In the genomic region with DNA sequence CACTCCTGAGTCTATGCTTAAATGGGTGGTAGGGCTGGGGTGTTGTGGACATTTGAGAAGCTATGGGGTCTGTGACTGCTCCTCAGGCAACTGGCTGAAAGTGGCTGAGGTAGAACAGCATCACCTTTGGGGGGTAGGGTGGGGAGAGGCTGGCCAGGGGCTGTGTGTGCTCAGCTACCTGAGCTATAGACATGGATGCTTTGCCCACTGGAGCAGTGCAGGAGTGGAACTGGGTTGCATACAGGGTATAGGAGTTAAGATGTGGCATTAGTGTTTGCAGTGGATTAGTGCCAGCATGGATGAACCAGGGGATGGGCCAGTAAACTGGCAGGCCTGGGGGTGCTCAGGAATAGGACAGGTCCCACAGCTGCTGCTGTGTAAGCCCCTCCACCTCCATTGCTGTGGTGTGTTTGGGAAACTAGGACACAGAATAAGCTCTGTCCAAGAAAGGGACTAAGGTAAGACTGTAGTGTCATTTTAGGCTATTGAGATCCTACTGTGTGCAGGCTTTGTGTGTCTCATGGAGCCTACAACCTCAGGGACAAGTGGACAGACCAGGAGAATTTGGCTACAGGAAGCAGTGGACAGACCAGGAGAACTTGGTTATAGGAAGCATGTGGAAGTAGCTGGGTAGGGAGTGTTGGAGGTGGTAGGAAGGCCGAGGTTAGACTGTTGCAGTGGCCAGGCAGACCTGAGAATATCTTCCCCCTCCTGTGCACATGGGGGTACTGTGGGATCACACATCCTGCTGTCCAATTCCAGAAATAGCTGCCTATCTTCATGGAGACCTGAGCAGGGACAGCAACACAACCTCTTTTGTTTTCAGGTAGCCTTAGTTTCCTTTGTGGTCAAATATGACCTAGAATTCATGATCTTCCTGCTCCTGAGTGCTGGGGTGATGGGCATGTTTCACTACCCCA, we compare ENCODE assay signal across 17 mouse cellular contexts. TPM values are rescaled to one million over a fixed set of nuclear protein-coding genes. Genes with fewer than 3 reads are reported as not detected.
DNase-seq lines count a peak whose midpoint lies in the region; ATAC-seq and TF ChIP-seq lines count a peak whose summit lies in the region.
"Had no signal": no experiment of that assay in that cellular context is flagged by ENCODE, and none has a peak within 500 bp of the region (broad histone marks: within the 10 kb centered on the region; RNA-seq: fewer than 3 reads in every experiment).

No protein-coding gene starts in this region.

- no peak for TF ChIP-seq CTCF in forebrain, postnatal 0 days (IDR thresholded peaks at IDR 0.05; ENCODE audit: low read depth)
- TF ChIP-seq CTCF in intestine, postnatal 0 days (IDR thresholded peaks at IDR 0.05; ENCODE audit: low read depth): no peak

- peak overlapping the region; percentile 2; the same call in 1 of the 2 replicates for H3K4me3 ChIP-seq in forebrain, embryonic 15.5 days
- no peak overlapping the region for H3K4me3 ChIP-seq in forebrain, postnatal 0 days (ENCODE audit: low read depth, low read length)
- no peak overlapping the region for H3K4me3 ChIP-seq in intestine, postnatal 0 days (ENCODE audit: low read depth, low read length)
- no peak overlapping the region for H3K4me3 ChIP-seq in intestine, embryonic 15.5 days (replicated peaks)
- no peak overlapping the region for H3K4me3 ChIP-seq in neural tube, embryonic 13.5 days
- no peak overlapping the region for H3K4me3 ChIP-seq in neural tube, embryonic 15.5 days (replicated peaks)
- no peak overlapping the region for H3K4me3 ChIP-seq in myocyte
- H3K4me3 ChIP-seq: embryonic facial prominence, embryonic 13.5 days had no signal

- H3K79me2 ChIP-seq in myocyte (ENCODE audit: control insufficient read depth, insufficient read depth): peaks cover 26% of the 10 kb centered on the region

- peaks cover 19% of the 10 kb centered on the region for H3K4me1 ChIP-seq in forebrain, embryonic 15.5 days
- no peaks in the 10 kb centered on the region for H3K4me1 ChIP-seq in forebrain, postnatal 0 days (ENCODE audit: insufficient read depth)
- H3K4me1 ChIP-seq in intestine, postnatal 0 days (replicated peaks; ENCODE audit: control insufficient read depth, insufficient read depth, low read length): peaks cover 7% of the 10 kb centered on the region; the same call in 1 of the 2 replicates
- peaks cover 35% of the 10 kb centered on the region for H3K4me1 ChIP-seq in intestine, embryonic 15.5 days (replicated peaks)
- H3K4me1 ChIP-seq in neural tube, embryonic 13.5 days (replicated peaks): peaks cover 31% of the 10 kb centered on the region
- peaks cover 39% of the 10 kb centered on the region for H3K4me1 ChIP-seq in neural tube, embryonic 15.5 days

- no peak overlapping the region for H3K9ac ChIP-seq in forebrain, embryonic 15.5 days (replicated peaks)
- H3K9ac ChIP-seq in forebrain, postnatal 0 days: no peak overlapping the region
- peak overlapping the region; percentile 40; the same call in 1 of the 2 replicates for H3K9ac ChIP-seq in intestine, postnatal 0 days (ENCODE audit: low read depth, low read length)
- H3K9ac ChIP-seq in intestine, embryonic 15.5 days: no peak overlapping the region
- 0 out of 2 replicates have a peak overlapping the region, but pooled peaks have one; percentile 5 for H3K9ac ChIP-seq in neural tube, embryonic 13.5 days
- no peak overlapping the region for H3K9ac ChIP-seq in neural tube, embryonic 15.5 days (replicated peaks)
- H3K9ac ChIP-seq: embryonic facial prominence, embryonic 13.5 days had no signal

- peaks cover 22% of the 10 kb centered on the region for H3K36me3 ChIP-seq in forebrain, embryonic 15.5 days
- H3K36me3 ChIP-seq in forebrain, postnatal 0 days (ENCODE audit: insufficient read depth): peaks cover 32% of the 10 kb centered on the region
- H3K36me3 ChIP-seq in intestine, postnatal 0 days (ENCODE audit: control insufficient read depth, insufficient read depth): peaks cover 18% of the 10 kb centered on the region
- peaks cover 10% of the 10 kb centered on the region for H3K36me3 ChIP-seq in intestine, embryonic 15.5 days
- H3K36me3 ChIP-seq in neural tube, embryonic 13.5 days: peaks cover 36% of the 10 kb centered on the region
- H3K36me3 ChIP-seq in neural tube, embryonic 15.5 days: peaks cover 35% of the 10 kb centered on the region
- peaks cover 14% of the 10 kb centered on the region for H3K36me3 ChIP-seq in myocyte (ENCODE audit: control insufficient read depth, insufficient read depth)

- peaks cover 10% of the 10 kb centered on the region for H3K27me3 ChIP-seq in forebrain, embryonic 15.5 days
- no peaks in the 10 kb centered on the region for H3K27me3 ChIP-seq in forebrain, postnatal 0 days (ENCODE audit: insufficient read depth, low read length)
- H3K27me3 ChIP-seq in intestine, postnatal 0 days (replicated peaks; ENCODE audit: control insufficient read depth, insufficient read depth, low read length): peaks cover 13% of the 10 kb centered on the region
- peaks cover 16% of the 10 kb centered on the region for H3K27me3 ChIP-seq in intestine, embryonic 15.5 days (replicated peaks)
- peaks cover 17% of the 10 kb centered on the region for H3K27me3 ChIP-seq in neural tube, embryonic 13.5 days
- H3K27me3 ChIP-seq in neural tube, embryonic 15.5 days (replicated peaks): peaks cover 16% of the 10 kb centered on the region
- H3K27me3 ChIP-seq in myocyte (ENCODE audit: control insufficient read depth, insufficient read depth, insufficient read length): no peaks in the 10 kb centered on the region

- no peak overlapping the region for H3K27ac ChIP-seq in forebrain, embryonic 15.5 days (replicated peaks)
- no peak overlapping the region for H3K27ac ChIP-seq in forebrain, postnatal 0 days (ENCODE audit: low read depth, low read length)
- peak overlapping the region; percentile 1; the same call in 1 of the 2 replicates for H3K27ac ChIP-seq in intestine, postnatal 0 days (ENCODE audit: low read depth, low read length)
- H3K27ac ChIP-seq in intestine, embryonic 15.5 days: no peak overlapping the region
- H3K27ac ChIP-seq in neural tube, embryonic 13.5 days (replicated peaks): no peak overlapping the region
- H3K27ac ChIP-seq in neural tube, embryonic 15.5 days (replicated peaks): no peak overlapping the region

- no peaks in the 10 kb centered on the region for H3K9me3 ChIP-seq in forebrain, embryonic 15.5 days
- no peaks in the 10 kb centered on the region for H3K9me3 ChIP-seq in forebrain, postnatal 0 days (ENCODE audit: low read length)
- no peaks in the 10 kb centered on the region for H3K9me3 ChIP-seq in intestine, postnatal 0 days (ENCODE audit: control insufficient read depth)
- no peaks in the 10 kb centered on the region for H3K9me3 ChIP-seq in intestine, embryonic 15.5 days
- H3K9me3 ChIP-seq in neural tube, embryonic 13.5 days: no peaks in the 10 kb centered on the region; the same call in 1 of the 2 replicates
- no peaks in the 10 kb centered on the region for H3K9me3 ChIP-seq in neural tube, embryonic 15.5 days (replicated peaks)

- WGBS in forebrain, embryonic 15.5 days: 74% methylated on average over 1 of the region's 1 CpGs
- WGBS in forebrain, postnatal 0 days: 42% methylated on average over 1 of the region's 1 CpGs
- 52% methylated on average over 1 of the region's 1 CpGs for WGBS in intestine, postnatal 0 days
- WGBS in intestine, embryonic 15.5 days: 53% methylated on average over 1 of the region's 1 CpGs
- 67% methylated on average over 1 of the region's 1 CpGs for WGBS in neural tube, embryonic 13.5 days
- WGBS in neural tube, embryonic 15.5 days: 75% methylated on average over 1 of the region's 1 CpGs

- no peak for DNase-seq in forebrain, postnatal 0 days
- DNase-seq in right cerebral cortex, adult 18-20 months: no peak
- DNase-seq: adrenal gland, adult 8-10 months; B cell, adult 2 months; gastrocnemius, postnatal 14 days; kidney, adult 11 months; kidney, postnatal 36 days; left cerebral cortex, postnatal 4 days; thymus, adult 18-20 months had no signal

- no peak overlapping the region for H3ac ChIP-seq in myocyte (ENCODE audit: control insufficient read depth, insufficient read length)

- peak; percentile 23 for TF ChIP-seq POLR2A in myocyte (IDR thresholded peaks at IDR 0.05; ENCODE audit: insufficient read length, low read depth)

- no peak for ATAC-seq in forebrain, embryonic 15.5 days (replicated peaks)
- ATAC-seq in forebrain, postnatal 0 days: no peak
- no peak for ATAC-seq in intestine, postnatal 0 days
- ATAC-seq in intestine, embryonic 15.5 days: no peak
- ATAC-seq in neural tube, embryonic 13.5 days (ENCODE audit: low read depth): no peak
- no peak for ATAC-seq in neural tube, embryonic 15.5 days (ENCODE audit: low FRiP score)
- ATAC-seq: forebrain, embryonic 16.5 days had no signal

- no peak overlapping the region for H3K4me2 ChIP-seq in forebrain, embryonic 15.5 days (replicated peaks)
- no peak overlapping the region for H3K4me2 ChIP-seq in forebrain, postnatal 0 days (ENCODE audit: low read depth)
- no peak overlapping the region for H3K4me2 ChIP-seq in intestine, postnatal 0 days (replicated peaks; ENCODE audit: low read depth)
- no peak overlapping the region; the same call in 1 of the 2 replicates for H3K4me2 ChIP-seq in intestine, embryonic 15.5 days (replicated peaks)
- H3K4me2 ChIP-seq in neural tube, embryonic 13.5 days: no peak overlapping the region
- H3K4me2 ChIP-seq in neural tube, embryonic 15.5 days: no peak overlapping the region
- no peak overlapping the region for H3K4me2 ChIP-seq in myocyte (ENCODE audit: low read depth)
- H3K4me2 ChIP-seq: embryonic facial prominence, embryonic 13.5 days had no signal

RNA-seq across cellular contexts. Expression of gene Oaz1, which starts 3.2 kb away (rescaled TPM):
- polyA plus RNA-seq in forebrain, embryonic 15.5 days (2015; fragmentation: Nextera tagmentation; extraction: Ambion mirVana): 1,419 and 1,463 TPM in 2 replicates
- total RNA-seq in forebrain, postnatal 0 days (2014; rRNA removed): 1,019 and 1,040 TPM in 2 replicates
- polyA plus RNA-seq in forebrain, postnatal 0 days (2015; fragmentation: Nextera tagmentation; extraction: Ambion mirVana): 1,146 and 1,244 TPM in 2 replicates
- polyA plus RNA-seq in intestine, postnatal 0 days (2015; fragmentation: Nextera tagmentation; extraction: Ambion mirVana): 1,008 and 1,019 TPM in 2 replicates
- polyA plus RNA-seq in intestine, embryonic 15.5 days (2015; fragmentation: Nextera tagmentation; extraction: Ambion mirVana): 1,393 and 1,601 TPM in 2 replicates
- 1,173 and 1,183 TPM in 2 replicates for polyA plus RNA-seq in neural tube, embryonic 13.5 days (2015; fragmentation: Nextera tagmentation; extraction: Ambion mirVana)
- polyA plus RNA-seq in neural tube, embryonic 15.5 days (2015; fragmentation: Nextera tagmentation; extraction: Ambion mirVana): 1,221 and 1,325 TPM in 2 replicates
- polyA plus RNA-seq in myocyte (2012; fragmentation: generic; extraction: Trizol): 1,349 TPM

RNA-seq across cellular contexts. Expression of gene Lingo3, which starts 14.2 kb away (rescaled TPM):
- polyA plus RNA-seq in forebrain, embryonic 15.5 days (2015; fragmentation: Nextera tagmentation; extraction: Ambion mirVana): 4.4 and 5.5 TPM in 2 replicates
- 23.3 and 23.7 TPM in 2 replicates for total RNA-seq in forebrain, postnatal 0 days (2014; rRNA removed)
- polyA plus RNA-seq in forebrain, postnatal 0 days (2015; fragmentation: Nextera tagmentation; extraction: Ambion mirVana): 18.5 and 20.3 TPM in 2 replicates
- 0.04 TPM in 1 of 2 replicates, not detected in the other for polyA plus RNA-seq in intestine, postnatal 0 days (2015; fragmentation: Nextera tagmentation; extraction: Ambion mirVana)
- 0.05 and 0.09 TPM in 2 replicates for polyA plus RNA-seq in intestine, embryonic 15.5 days (2015; fragmentation: Nextera tagmentation; extraction: Ambion mirVana)
- polyA plus RNA-seq in neural tube, embryonic 13.5 days (2015; fragmentation: Nextera tagmentation; extraction: Ambion mirVana): 2.3 and 3.2 TPM in 2 replicates
- 14.6 and 18.6 TPM in 2 replicates for polyA plus RNA-seq in neural tube, embryonic 15.5 days (2015; fragmentation: Nextera tagmentation; extraction: Ambion mirVana)
- 0.05 TPM for polyA plus RNA-seq in myocyte (2012; fragmentation: generic; extraction: Trizol)

RNA-seq across cellular contexts. Expression of gene Jsrp1, which starts 16.3 kb away (rescaled TPM):
- polyA plus RNA-seq in forebrain, embryonic 15.5 days (2015; fragmentation: Nextera tagmentation; extraction: Ambion mirVana): 0.31 TPM in 1 of 2 replicates, not detected in the other
- 0.38 TPM in 1 of 2 replicates, not detected in the other for total RNA-seq in forebrain, postnatal 0 days (2014; rRNA removed)
- 0.70 and 0.76 TPM in 2 replicates for polyA plus RNA-seq in forebrain, postnatal 0 days (2015; fragmentation: Nextera tagmentation; extraction: Ambion mirVana)
- 0.35 and 0.42 TPM in 2 replicates for polyA plus RNA-seq in intestine, postnatal 0 days (2015; fragmentation: Nextera tagmentation; extraction: Ambion mirVana)
- 0.88 and 1.2 TPM in 2 replicates for polyA plus RNA-seq in intestine, embryonic 15.5 days (2015; fragmentation: Nextera tagmentation; extraction: Ambion mirVana)
- 0.76 and 1.1 TPM in 2 replicates for polyA plus RNA-seq in neural tube, embryonic 13.5 days (2015; fragmentation: Nextera tagmentation; extraction: Ambion mirVana)
- polyA plus RNA-seq in neural tube, embryonic 15.5 days (2015; fragmentation: Nextera tagmentation; extraction: Ambion mirVana): 1.2 and 2.5 TPM in 2 replicates
- 343 TPM for polyA plus RNA-seq in myocyte (2012; fragmentation: generic; extraction: Trizol)
- polyA plus RNA-seq: forebrain, embryonic 16.5 days had no signal

RNA-seq across cellular contexts. Expression of gene Amh, which starts 24.6 kb away (rescaled TPM):
- 0.10 TPM in 2 replicates for polyA plus RNA-seq in forebrain, embryonic 15.5 days (2015; fragmentation: Nextera tagmentation; extraction: Ambion mirVana)
- total RNA-seq in forebrain, postnatal 0 days (2014; rRNA removed): 0.62 and 0.69 TPM in 2 replicates
- polyA plus RNA-seq in forebrain, postnatal 0 days (2015; fragmentation: Nextera tagmentation; extraction: Ambion mirVana): not detected in 2 replicates
- polyA plus RNA-seq in intestine, postnatal 0 days (2015; fragmentation: Nextera tagmentation; extraction: Ambion mirVana): not detected in 2 replicates
- polyA plus RNA-seq in intestine, embryonic 15.5 days (2015; fragmentation: Nextera tagmentation; extraction: Ambion mirVana): not detected in 2 replicates
- polyA plus RNA-seq in neural tube, embryonic 13.5 days (2015; fragmentation: Nextera tagmentation; extraction: Ambion mirVana): 0.11 TPM in 1 of 2 replicates, not detected in the other
- not detected in 2 replicates for polyA plus RNA-seq in neural tube, embryonic 15.5 days (2015; fragmentation: Nextera tagmentation; extraction: Ambion mirVana)
- 0.76 TPM for polyA plus RNA-seq in myocyte (2012; fragmentation: generic; extraction: Trizol)
- polyA plus RNA-seq: embryonic facial prominence, embryonic 13.5 days; forebrain, embryonic 16.5 days had no signal

RNA-seq across cellular contexts. Expression of gene Lsm7, which starts 25.4 kb away (rescaled TPM):
- 268 and 279 TPM in 2 replicates for polyA plus RNA-seq in forebrain, embryonic 15.5 days (2015; fragmentation: Nextera tagmentation; extraction: Ambion mirVana)
- total RNA-seq in forebrain, postnatal 0 days (2014; rRNA removed): 158 and 292 TPM in 2 replicates
- 306 and 392 TPM in 2 replicates for polyA plus RNA-seq in forebrain, postnatal 0 days (2015; fragmentation: Nextera tagmentation; extraction: Ambion mirVana)
- polyA plus RNA-seq in intestine, postnatal 0 days (2015; fragmentation: Nextera tagmentation; extraction: Ambion mirVana): 129 and 130 TPM in 2 replicates
- 270 and 286 TPM in 2 replicates for polyA plus RNA-seq in intestine, embryonic 15.5 days (2015; fragmentation: Nextera tagmentation; extraction: Ambion mirVana)
- 199 and 218 TPM in 2 replicates for polyA plus RNA-seq in neural tube, embryonic 13.5 days (2015; fragmentation: Nextera tagmentation; extraction: Ambion mirVana)
- 226 and 240 TPM in 2 replicates for polyA plus RNA-seq in neural tube, embryonic 15.5 days (2015; fragmentation: Nextera tagmentation; extraction: Ambion mirVana)
- polyA plus RNA-seq in myocyte (2012; fragmentation: generic; extraction: Trizol): 150 TPM

Comparison
In these comparisons a context has a peak if more than half of its experiments do, and no peak if none do; other contexts are left out.
1. H3K9ac ChIP-seq: peak in intestine, postnatal 0 days (single experiment) and neural tube, embryonic 13.5 days (single experiment); none in forebrain, embryonic 15.5 days (single experiment), forebrain, postnatal 0 days (single experiment), intestine, embryonic 15.5 days (single experiment) and neural tube, embryonic 15.5 days (single experiment).
2. RNA of gene Jsrp1, which starts 16.3 kb away (polyA plus RNA-seq): 343 TPM in myocyte (single experiment); 1.2 to 2.5 TPM in neural tube, embryonic 15.5 days, 0.88 to 1.2 TPM in intestine, embryonic 15.5 days, 0.76 to 1.1 TPM in neural tube, embryonic 13.5 days, 0.70 to 0.76 TPM in forebrain, postnatal 0 days, 0.35 to 0.42 TPM in intestine, postnatal 0 days and 0.31 TPM in forebrain, embryonic 15.5 days; every median in the first group is over 10 times any median in the second.